Mouse (Mus musculus): ENCODE measurements around the gene Slc38a2. TPM values are rescaled to one million over a fixed set of nuclear protein-coding genes. Genes with fewer than 3 reads are reported as not detected.

Slc38a2 gene
- polyA plus RNA-seq, 1 experiment = 83.9 TPM

- TF ChIP-seq CTCF (IDR thresholded peaks at IDR 0.05; ENCODE audit: low read depth, low read length) (no peak), POLR2A (IDR thresholded peaks at IDR 0.05; ENCODE audit: borderline replicate concordance, low read depth, low read length) (no peak)
- no peak overlapping the region for H3K27ac ChIP-seq (ENCODE audit: insufficient read depth, low read depth, low read length)
- no peak overlapping the region for H3K4me3 ChIP-seq (ENCODE audit: insufficient read depth, low read length)
- H3K4me1 ChIP-seq (ENCODE audit: control insufficient read depth, insufficient read depth, low read length) = no peaks in the 10 kb centered on the region
These were observed 24.5 kb downstream of the Slc38a2 start for GRCm38 (mm10) chr15:96675055-96675454.

DNA sequence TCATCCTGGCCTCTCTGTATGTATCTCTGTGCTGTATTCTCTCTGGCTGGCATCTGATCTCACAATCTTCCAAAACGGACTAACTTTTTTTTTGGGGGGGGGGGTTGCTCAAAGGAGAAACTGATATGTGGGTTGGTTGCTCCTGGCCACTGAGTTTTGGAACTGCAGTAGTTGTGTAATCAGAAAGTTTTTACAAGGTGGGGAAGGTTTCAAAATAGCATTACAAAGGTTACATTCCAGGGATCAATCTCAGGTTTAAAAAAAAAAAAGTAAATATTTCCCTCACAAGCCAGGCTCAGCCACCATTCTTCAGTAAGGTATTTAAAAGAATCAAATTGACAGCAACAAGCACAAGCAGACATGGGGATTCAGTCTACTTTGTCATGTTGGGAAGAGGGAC is 25.4 kb downstream of the Slc38a2 start:
- no peak overlapping the region for H3K4me3 ChIP-seq (ENCODE audit: insufficient read depth, low read length)
- no peak overlapping the region for H3K27ac ChIP-seq (ENCODE audit: insufficient read depth, low read depth, low read length)
- TF ChIP-seq CTCF (IDR thresholded peaks at IDR 0.05; ENCODE audit: low read depth, low read length) = no peak
- no peak for TF ChIP-seq POLR2A (IDR thresholded peaks at IDR 0.05; ENCODE audit: borderline replicate concordance, low read depth, low read length)
- H3K4me1 ChIP-seq (ENCODE audit: control insufficient read depth, insufficient read depth, low read length) = peaks cover 4% of the 10 kb centered on the region; the same call in 1 of the 2 replicates

GRCm38 (mm10) chr15:96669721-96670120 is 29.8 kb downstream of the Slc38a2 start:
- TF ChIP-seq POLR2A (IDR thresholded peaks at IDR 0.05; ENCODE audit: borderline replicate concordance, low read depth, low read length) = no peak
- no peak for TF ChIP-seq CTCF (IDR thresholded peaks at IDR 0.05; ENCODE audit: low read depth, low read length)
- no peak overlapping the region for H3K4me3 ChIP-seq (ENCODE audit: insufficient read depth, low read length)
- no peak overlapping the region for H3K27ac ChIP-seq (ENCODE audit: insufficient read depth, low read depth, low read length)
- peaks cover 4% of the 10 kb centered on the region; the same call in 1 of the 2 replicates for H3K4me1 ChIP-seq (ENCODE audit: control insufficient read depth, insufficient read depth, low read length)

- Histone ChIP-seq H3K4me1 (ENCODE audit: control insufficient read depth, insufficient read depth, low read length) (peaks cover 4% of the 10 kb centered on the region; the same call in 1 of the 2 replicates), H3K4me3 (ENCODE audit: insufficient read depth, low read length) (peak overlapping the region; percentile 43), H3K27ac (ENCODE audit: insufficient read depth, low read depth, low read length) (no peak overlapping the region)
- TF ChIP-seq POLR2A (IDR thresholded peaks at IDR 0.05; ENCODE audit: borderline replicate concordance, low read depth, low read length) (no peak), CTCF (IDR thresholded peaks at IDR 0.05; ENCODE audit: low read depth, low read length) (peak; percentile 53)
These were observed 32.9 kb downstream of the Slc38a2 start for GRCm38 (mm10) chr15:96666663-96667062.

- H3K4me3 ChIP-seq (ENCODE audit: insufficient read depth, low read length) = peak overlapping the region; percentile 36
- no peak overlapping the region for H3K27ac ChIP-seq (ENCODE audit: insufficient read depth, low read depth, low read length)
- TF ChIP-seq POLR2A (IDR thresholded peaks at IDR 0.05; ENCODE audit: borderline replicate concordance, low read depth, low read length) = no peak
- peaks cover 4% of the 10 kb centered on the region; the same call in 1 of the 2 replicates for H3K4me1 ChIP-seq (ENCODE audit: control insufficient read depth, insufficient read depth, low read length)
These were observed 33.6 kb downstream of the Slc38a2 start for GRCm38 (mm10) chr15:96665889-96666288.

DNA sequence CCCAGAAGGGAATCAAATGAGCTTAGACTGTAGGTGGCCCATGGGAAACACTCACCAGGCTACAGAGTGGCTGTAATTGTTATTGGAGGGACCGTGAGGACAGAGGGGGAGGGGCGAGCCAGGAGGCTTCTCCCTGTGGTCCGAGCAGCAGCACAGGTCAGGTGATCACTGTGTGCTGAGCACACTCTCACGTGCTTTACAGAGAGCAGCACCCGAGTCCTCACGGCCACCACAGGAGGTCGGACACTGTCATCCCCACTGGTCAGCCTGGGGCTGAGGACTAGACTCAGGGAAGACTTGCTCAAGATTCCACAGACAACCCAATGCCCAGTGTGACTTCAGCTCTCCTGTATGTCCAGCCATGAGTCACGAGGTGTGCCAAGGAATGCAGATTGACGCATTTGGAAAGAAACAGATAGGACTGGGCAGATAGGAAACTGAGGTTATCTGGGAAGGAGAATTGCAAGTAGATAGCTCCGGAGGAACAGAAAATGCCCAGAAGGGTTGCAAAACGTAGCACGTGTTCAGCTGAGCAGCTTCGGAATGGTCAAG is 38.9 kb downstream of the Slc38a2 start:
- Histone ChIP-seq H3K4me3 (ENCODE audit: insufficient read depth, low read length) (no peak overlapping the region), H3K27ac (ENCODE audit: insufficient read depth, low read depth, low read length) (no peak overlapping the region), H3K4me1 (ENCODE audit: control insufficient read depth, insufficient read depth, low read length) (peaks cover 11% of the 10 kb centered on the region)
- no peak for TF ChIP-seq POLR2A (IDR thresholded peaks at IDR 0.05; ENCODE audit: borderline replicate concordance, low read depth, low read length)
- no peak for TF ChIP-seq CTCF (IDR thresholded peaks at IDR 0.05; ENCODE audit: low read depth, low read length)

DNA sequence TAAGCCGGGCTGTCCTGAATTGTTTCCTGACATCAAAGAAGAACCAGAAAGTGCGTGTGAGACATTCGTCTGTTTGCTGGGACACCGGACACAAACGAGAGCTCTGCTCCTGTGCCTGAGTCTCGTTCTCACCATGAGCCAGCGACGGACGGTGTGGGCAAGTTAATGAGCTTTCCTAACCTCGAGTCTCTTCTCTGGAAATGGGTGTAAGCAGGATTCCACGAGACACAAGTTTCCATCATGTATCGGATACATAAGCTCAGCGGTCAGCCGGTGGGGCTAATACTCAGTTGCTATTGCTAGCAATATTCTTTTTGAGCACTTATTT is 41.3 kb downstream of the Slc38a2 start:
- H3K4me1 ChIP-seq (ENCODE audit: control insufficient read depth, insufficient read depth, low read length) = peaks cover 25% of the 10 kb centered on the region
- no peak overlapping the region for H3K4me3 ChIP-seq (ENCODE audit: insufficient read depth, low read length)
- no peak overlapping the region for H3K27ac ChIP-seq (ENCODE audit: insufficient read depth, low read depth, low read length)
- TF ChIP-seq CTCF (IDR thresholded peaks at IDR 0.05; ENCODE audit: low read depth, low read length) (no peak), POLR2A (IDR thresholded peaks at IDR 0.05; ENCODE audit: borderline replicate concordance, low read depth, low read length) (no peak)

GRCm38 (mm10) chr15:96657576-96658274 is 41.8 kb downstream of the Slc38a2 start:
- H3K27ac ChIP-seq (ENCODE audit: insufficient read depth, low read depth, low read length) = no peak overlapping the region
- H3K4me3 ChIP-seq (ENCODE audit: insufficient read depth, low read length) = no peak overlapping the region
- TF ChIP-seq CTCF (IDR thresholded peaks at IDR 0.05; ENCODE audit: low read depth, low read length) (no peak), POLR2A (IDR thresholded peaks at IDR 0.05; ENCODE audit: borderline replicate concordance, low read depth, low read length) (no peak)
- peaks cover 30% of the 10 kb centered on the region for H3K4me1 ChIP-seq (ENCODE audit: control insufficient read depth, insufficient read depth, low read length)

GRCm38 (mm10) chr15:96655514-96655913 is 44.0 kb downstream of the Slc38a2 start:
- no peak for TF ChIP-seq POLR2A (IDR thresholded peaks at IDR 0.05; ENCODE audit: borderline replicate concordance, low read depth, low read length)
- TF ChIP-seq CTCF (IDR thresholded peaks at IDR 0.05; ENCODE audit: low read depth, low read length) = no peak
- H3K27ac ChIP-seq (ENCODE audit: insufficient read depth, low read depth, low read length) = no peak overlapping the region
- H3K4me1 ChIP-seq (ENCODE audit: control insufficient read depth, insufficient read depth, low read length) = peaks cover 30% of the 10 kb centered on the region
- no peak overlapping the region for H3K4me3 ChIP-seq (ENCODE audit: insufficient read depth, low read length)

- peak overlapping the region; percentile 68 for H3K27ac ChIP-seq (ENCODE audit: insufficient read depth, low read depth, low read length)
- TF ChIP-seq POLR2A (IDR thresholded peaks at IDR 0.05; ENCODE audit: borderline replicate concordance, low read depth, low read length) (no peak), CTCF (IDR thresholded peaks at IDR 0.05; ENCODE audit: low read depth, low read length) (no peak)
- H3K4me3 ChIP-seq (ENCODE audit: insufficient read depth, low read length) = no peak overlapping the region
- H3K4me1 ChIP-seq (ENCODE audit: control insufficient read depth, insufficient read depth, low read length) = peaks cover 30% of the 10 kb centered on the region
These were observed 44.8 kb downstream of the Slc38a2 start for GRCm38 (mm10) chr15:96654714-96655113.
